Mouse (Mus musculus) ES-Bruce4 (cell line): ENCODE results near the gene Ap4s1. TPM values are rescaled to one million over a fixed set of nuclear protein-coding genes. Genes with fewer than 3 reads are reported as not detected.

Source experiments
- H3K27ac ChIP-seq: 2 replicates; pipeline ENCODE4 v1.5.1; 2012; ENCODE audit warnings: low read length, inconsistent platforms; ENCODE audit not compliant: insufficient read depth
- H3K27me3 ChIP-seq: 2 replicates; pipeline ENCODE4 v1.6.1; 2012; ENCODE audit warnings: mild to moderate bottlenecking, low read length, inconsistent platforms; ENCODE audit not compliant: control insufficient read depth, poor library complexity, insufficient read depth, severe bottlenecking
- H3K36me3 ChIP-seq: 2 replicates; pipeline ENCODE4 v1.6.1; 2012; ENCODE audit warnings: inconsistent platforms, mild to moderate bottlenecking, low read length, moderate library complexity; ENCODE audit not compliant: control insufficient read depth, poor library complexity, insufficient read depth, severe bottlenecking
- H3K4me1 ChIP-seq: one replicate; pipeline ENCODE4 v1.8.1; 2011; ENCODE audit warnings: low read length; ENCODE audit not compliant: control insufficient read depth, insufficient read depth
- H3K4me3 ChIP-seq: 2 replicates; pipeline ENCODE4 v1.5.1; 2011; ENCODE audit warnings: low read depth, mild to moderate bottlenecking, low read length
- H3K9ac ChIP-seq: 2 replicates; pipeline ENCODE4 v1.6.1; 2012; ENCODE audit warnings: low read depth, mild to moderate bottlenecking, inconsistent platforms; ENCODE audit not compliant: poor library complexity, severe bottlenecking
- H3K9me3 ChIP-seq: replicated peaks from 2 replicates; pipeline ENCODE4 v1.6.1; 2012; ENCODE audit warnings: mild to moderate bottlenecking, low read length, inconsistent platforms; ENCODE audit not compliant: control insufficient read depth, poor library complexity, insufficient read depth, severe bottlenecking
- CTCF ChIP-seq: IDR thresholded peaks from one replicate; pipeline ENCODE4 v1.8.1; 2011; ENCODE audit warnings: low read depth, low read length
- EP300 ChIP-seq: IDR thresholded peaks from 2 replicates; pipeline ENCODE4 v1.6.1; 2011; ENCODE audit warnings: low read depth, low read length; ENCODE audit not compliant: insufficient read depth
- POLR2A ChIP-seq: IDR thresholded peaks from one replicate; pipeline ENCODE4 v1.8.1; 2011; ENCODE audit warnings: low read length; ENCODE audit not compliant: insufficient read depth
- polyA plus RNA-seq: library from polyadenylated mRNA; stranded (reverse); fragments of >200 nt; gene quantifications from 2 replicates; pipeline ENCODE4 v1.2.4, GENCODE M21; 2011; ENCODE audit warnings: low read depth; ENCODE audit not compliant: missing spikeins, insufficient read depth, insufficient read length

Ap4s1 gene
- polyA plus RNA-seq, 1 experiment = 10.2 TPM

DNA sequence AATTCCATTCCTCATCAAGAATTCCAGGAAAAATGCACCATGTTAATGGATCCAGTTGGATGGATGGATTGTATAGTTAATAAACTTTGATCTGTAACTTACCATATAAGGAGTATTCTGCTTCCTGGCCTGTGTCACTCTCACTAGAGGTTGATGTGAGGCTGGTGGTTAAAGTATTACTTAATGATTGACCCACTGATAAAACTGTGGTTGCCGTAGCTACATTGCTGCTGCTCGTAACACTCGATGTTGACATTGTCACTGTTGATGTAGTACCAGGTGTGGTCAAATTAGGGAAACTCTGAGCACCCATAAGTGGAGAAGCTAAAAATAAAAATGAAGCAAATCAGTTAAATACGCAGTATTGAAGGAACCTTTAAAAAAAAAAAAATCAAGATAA lies 76.6 kb downstream of the Ap4s1 start:
- Histone ChIP-seq H3K36me3 (peaks cover 50% of the 10 kb centered on the region), H3K4me3 (no peak overlapping the region), H3K9me3 (no peaks in the 10 kb centered on the region), H3K27ac (no peak overlapping the region), H3K9ac (no peak overlapping the region), H3K4me1 (no peaks in the 10 kb centered on the region), H3K27me3 (no peaks in the 10 kb centered on the region)
- TF ChIP-seq CTCF (no peak), EP300 (no peak), POLR2A (no peak)

DNA sequence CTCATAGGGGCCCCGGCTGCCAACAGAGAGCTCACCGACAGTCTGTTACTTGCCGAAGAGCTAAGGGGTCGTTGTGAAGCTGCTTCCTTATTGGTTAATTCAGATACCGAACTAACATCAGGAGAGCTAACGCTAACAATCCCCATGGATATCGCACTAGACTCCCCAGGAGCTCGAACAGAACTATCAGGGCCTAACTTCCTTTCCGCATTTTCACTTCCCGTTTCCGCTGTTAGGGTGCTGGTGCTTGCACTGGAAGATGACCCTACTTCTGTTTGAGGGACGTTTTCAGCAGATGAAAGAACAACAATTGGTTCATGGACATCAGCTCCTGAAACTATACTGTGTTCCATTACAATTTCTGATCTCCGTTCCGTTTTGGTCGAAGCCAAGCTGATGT lies 77.9 kb downstream of the Ap4s1 start:
- peaks cover 43% of the 10 kb centered on the region for H3K36me3 ChIP-seq
- no peak overlapping the region for H3K9ac ChIP-seq
- H3K27ac ChIP-seq = no peak overlapping the region
- no peaks in the 10 kb centered on the region for H3K4me1 ChIP-seq
- H3K4me3 ChIP-seq = no peak overlapping the region
- H3K9me3 ChIP-seq = no peaks in the 10 kb centered on the region
- no peaks in the 10 kb centered on the region for H3K27me3 ChIP-seq
- TF ChIP-seq POLR2A (no peak), CTCF (no peak), EP300 (no peak)

DNA sequence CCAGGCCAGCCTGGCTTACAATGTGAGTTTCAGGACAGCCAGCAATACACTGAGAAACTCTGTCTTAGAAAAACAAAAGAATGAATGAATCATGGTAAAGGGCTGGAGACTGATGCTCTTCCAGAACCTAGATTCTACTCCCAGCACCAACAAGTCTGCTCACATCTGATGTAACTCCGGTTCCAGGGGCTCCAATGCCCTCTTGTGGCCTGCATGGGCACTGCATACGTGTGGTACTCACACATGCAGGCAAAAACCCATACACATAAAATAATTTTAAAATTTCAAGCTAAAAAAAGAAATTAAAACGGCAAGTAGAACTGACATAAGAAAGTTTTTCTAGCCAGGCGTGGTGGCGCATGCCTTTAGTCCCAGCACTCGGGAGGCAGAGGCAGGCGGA lies 94.0 kb downstream of the Ap4s1 start:
- H3K4me3 ChIP-seq = no peak overlapping the region
- H3K36me3 ChIP-seq = peaks cover 54% of the 10 kb centered on the region
- no peak overlapping the region for H3K9ac ChIP-seq
- H3K4me1 ChIP-seq = no peaks in the 10 kb centered on the region
- H3K27me3 ChIP-seq = no peaks in the 10 kb centered on the region
- H3K27ac ChIP-seq = no peak overlapping the region
- no peak for TF ChIP-seq POLR2A
- peak; percentile 86 for TF ChIP-seq CTCF
- no peaks in the 10 kb centered on the region for H3K9me3 ChIP-seq

Other genes starting within 250 kb of the Ap4s1 start
- gene Coch, start 97.7 kb upstream of the Ap4s1 start, polyA plus RNA-seq = 3.1 and 4.3 TPM in 2 replicates
- 106 and 109 TPM in 2 replicates for gene Strn3, start 864 bp downstream of the Ap4s1 start, polyA plus RNA-seq
- 93.8 and 96.9 TPM in 2 replicates for gene Hectd1, start 138.5 kb downstream of the Ap4s1 start, polyA plus RNA-seq